Mouse (Mus musculus): ENCODE measurements around the gene Klk1b21.
"Not testable (repeated sequence)": the region's sequence is repeated elsewhere in the genome, so short reads cannot be mapped to it uniquely, and the experiment has no call there.

Klk1b21 gene

GRCm38 (mm10) chr7:44102028-44102427 is at the start of gene Klk1b21:
Gene Klk1b21 (plus strand): TSS chr7:44102328.
- not testable (repeated sequence) for DNase-seq

GRCm38 (mm10) chr7:44072117-44072516 is 30.0 kb upstream of the Klk1b21 start:
- no peak for DNase-seq

GRCm38 (mm10) chr7:44077703-44078102 is 24.4 kb upstream of the Klk1b21 start:
- DNase-seq, result no peak

- DNase-seq, result no peak
These were observed 6.0 kb upstream of the Klk1b21 start for GRCm38 (mm10) chr7:44096111-44096510.

- no peak for DNase-seq
These were observed 10.2 kb downstream of the Klk1b21 start, which contains the start of gene Klk1b22 for GRCm38 (mm10) chr7:44112373-44112772. Gene Klk1b22 (plus strand): TSS chr7:44112673.

- no peak for DNase-seq
These were observed 21.3 kb downstream of the Klk1b21 start for GRCm38 (mm10) chr7:44123445-44123844.

- DNase-seq, result no peak
These were observed 34.3 kb downstream of the Klk1b21 start, which contains the start of gene Klk1b16 for GRCm38 (mm10) chr7:44136467-44136866. Gene Klk1b16 (plus strand): TSS chr7:44136767.
